Mouse (Mus musculus): ENCODE data around the gene Igsf3.
A peak's percentile ranks its signal among the peaks of the same experiment; 100 is the strongest.

Igsf3 gene

DNA sequence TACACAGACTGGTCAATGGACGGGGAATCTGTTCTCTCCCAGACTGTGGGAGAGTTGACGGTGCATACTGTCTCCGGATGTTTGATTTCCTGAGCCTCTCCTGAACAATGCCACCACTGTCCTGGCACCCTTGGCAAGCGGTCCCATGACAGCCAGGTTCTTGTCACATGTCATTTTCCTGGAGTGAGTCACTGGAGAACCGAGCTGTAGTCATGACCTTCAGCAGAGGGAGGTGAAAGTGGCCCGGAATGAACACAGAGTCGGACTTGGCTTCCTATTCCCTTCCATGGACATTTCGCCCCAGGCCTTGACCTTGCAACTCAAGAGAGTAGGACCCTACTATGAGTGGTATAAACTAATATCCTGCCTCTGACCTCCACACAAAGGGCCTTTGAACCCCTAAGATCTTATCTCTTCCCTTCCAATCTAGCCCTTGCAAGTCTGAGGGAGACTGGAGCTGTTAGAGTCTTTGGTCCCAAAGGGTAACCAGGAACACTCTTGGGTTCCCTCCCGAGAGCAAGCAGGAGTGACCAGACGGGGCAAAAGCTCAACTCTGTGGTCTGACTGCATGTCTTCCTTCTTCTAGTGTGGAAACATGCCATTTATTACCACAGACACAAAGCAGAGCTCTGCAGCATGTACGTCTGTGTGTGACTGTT, 123.6 kb downstream of the Igsf3 start:
- DNase-seq (ENCODE audit: low read depth, low spot score), result no peak

DNA sequence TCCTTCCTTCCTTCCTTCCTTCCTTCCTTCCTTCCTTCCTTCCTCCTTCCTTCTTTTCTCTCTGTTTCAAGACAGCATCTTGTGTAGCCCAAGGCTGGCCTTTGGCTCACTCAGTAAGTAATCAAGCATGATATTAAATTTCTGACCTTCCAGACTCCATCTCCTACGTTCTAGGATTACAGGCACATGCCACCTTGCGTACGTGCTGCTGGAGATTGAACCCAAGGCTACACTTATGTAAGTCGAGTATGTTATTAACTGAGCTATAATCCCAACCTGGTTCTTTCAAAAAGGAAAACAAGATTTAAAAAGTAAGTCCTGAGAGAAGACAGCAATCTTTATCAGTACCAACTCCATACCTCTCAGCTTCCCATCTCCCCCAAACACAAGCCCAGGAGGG, 124.7 kb downstream of the Igsf3 start:
- DNase-seq (ENCODE audit: low read depth, low spot score), result no peak

DNA sequence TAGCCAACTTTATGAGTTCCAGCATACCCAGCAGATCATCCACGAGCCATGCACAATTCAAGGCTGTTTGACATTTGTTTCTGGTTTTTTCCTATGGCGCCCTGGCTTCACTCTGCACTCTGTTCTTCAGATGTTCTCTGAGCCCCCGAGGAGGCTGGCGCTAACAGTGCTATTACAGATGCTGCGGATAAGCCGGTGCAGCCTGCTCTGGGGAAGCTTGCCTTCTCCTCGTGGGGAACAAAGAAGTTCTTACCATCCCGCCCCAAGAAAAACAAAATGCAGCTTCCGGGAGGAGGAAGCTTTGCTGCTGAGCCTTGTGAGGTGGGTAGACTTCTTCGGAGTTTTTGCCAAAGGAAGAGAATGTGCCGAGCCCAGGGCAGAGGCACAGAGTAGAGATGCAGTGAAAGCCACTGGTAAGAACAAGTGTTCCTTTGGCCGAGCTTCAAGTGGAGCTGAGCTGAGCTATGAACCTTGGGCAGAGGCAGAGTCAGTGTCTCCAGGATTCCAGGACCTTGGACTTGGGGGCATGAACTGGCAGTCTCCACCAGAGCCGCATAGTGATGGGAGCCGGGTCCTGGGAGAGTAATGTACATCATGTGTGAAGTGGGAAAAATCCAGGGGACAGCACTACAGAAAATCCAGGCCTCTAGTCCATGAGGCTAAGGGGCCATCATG, 125.3 kb downstream of the Igsf3 start:
- no peak for DNase-seq (ENCODE audit: low read depth, low spot score)

DNA sequence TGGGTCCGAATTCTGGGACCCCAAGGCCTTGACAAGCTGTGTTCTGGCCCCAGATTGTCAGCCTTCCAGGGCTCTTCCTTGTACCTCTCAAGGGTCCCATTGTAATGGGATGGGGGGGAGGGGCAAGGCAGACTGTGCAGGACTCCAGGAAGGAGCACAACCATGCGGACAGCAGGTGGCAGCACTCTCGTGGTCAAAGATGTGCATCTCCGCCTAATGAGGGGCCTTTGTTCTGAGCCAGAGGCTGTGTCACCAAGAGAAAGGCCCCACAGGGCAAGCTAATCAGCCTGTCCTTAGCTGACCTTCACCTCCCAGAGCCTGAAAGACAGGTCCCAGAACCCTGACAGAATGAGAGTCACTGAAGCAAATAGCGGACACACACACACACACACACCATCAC, 129.3 kb downstream of the Igsf3 start:
- peak; percentile 62 for DNase-seq (ENCODE audit: low read depth, low spot score)

DNA sequence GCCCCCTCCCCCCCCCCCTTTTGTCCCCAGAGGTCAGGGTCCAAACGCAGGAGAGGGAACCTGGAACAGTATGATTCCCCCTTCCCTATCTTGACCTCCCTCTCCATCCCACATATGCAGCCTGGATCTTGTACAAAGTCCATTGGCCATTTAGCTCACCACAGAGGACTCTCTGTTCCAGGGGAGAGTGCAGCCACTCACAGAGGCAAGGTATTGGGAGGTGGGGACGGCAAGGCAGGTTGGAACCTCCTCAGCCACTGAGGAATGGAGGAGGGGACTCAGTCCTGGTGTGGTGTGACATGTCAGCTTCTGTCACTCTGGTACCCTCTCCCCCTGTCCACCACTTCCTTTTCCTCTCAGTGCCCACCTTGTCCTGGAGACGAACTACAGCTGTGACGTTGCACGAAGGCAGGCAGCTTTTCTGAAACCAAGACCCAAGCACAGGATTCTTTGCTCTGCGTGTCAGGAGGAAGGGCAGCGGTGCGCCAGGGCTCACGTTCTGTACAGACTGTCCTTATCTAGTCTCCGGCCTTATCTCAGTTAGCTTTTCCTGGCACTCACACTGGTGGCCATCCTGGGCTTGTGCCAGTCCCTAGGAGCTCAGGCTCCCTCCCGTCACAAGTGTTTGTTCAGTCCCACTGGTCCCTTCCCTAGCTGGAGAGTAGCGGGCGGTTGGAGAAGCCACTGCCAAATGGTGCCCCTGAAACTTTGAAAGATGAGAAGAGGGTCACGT, 130.3 kb downstream of the Igsf3 start:
- no peak for DNase-seq (ENCODE audit: low read depth, low spot score)

DNA sequence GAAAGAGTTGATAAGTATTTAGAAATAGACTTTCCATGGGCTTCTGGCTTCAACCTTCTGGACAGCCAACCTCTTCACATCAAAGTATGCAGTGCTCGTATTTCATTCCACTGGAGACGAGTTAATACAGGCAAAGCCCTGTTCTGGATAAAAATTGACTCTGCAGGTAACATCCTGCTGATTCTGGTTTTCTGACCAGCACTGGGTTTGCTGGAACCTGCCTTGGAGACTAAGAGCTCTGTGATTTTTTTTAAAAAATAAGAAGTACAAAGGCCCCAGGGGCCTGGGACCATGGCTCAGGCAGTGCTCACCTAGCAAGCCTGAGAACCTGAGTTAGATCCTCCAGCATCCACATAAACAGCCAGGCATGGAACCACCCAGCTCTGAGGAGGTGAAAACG, 130.9 kb downstream of the Igsf3 start:
- DNase-seq (ENCODE audit: low read depth, low spot score), result no peak

DNA sequence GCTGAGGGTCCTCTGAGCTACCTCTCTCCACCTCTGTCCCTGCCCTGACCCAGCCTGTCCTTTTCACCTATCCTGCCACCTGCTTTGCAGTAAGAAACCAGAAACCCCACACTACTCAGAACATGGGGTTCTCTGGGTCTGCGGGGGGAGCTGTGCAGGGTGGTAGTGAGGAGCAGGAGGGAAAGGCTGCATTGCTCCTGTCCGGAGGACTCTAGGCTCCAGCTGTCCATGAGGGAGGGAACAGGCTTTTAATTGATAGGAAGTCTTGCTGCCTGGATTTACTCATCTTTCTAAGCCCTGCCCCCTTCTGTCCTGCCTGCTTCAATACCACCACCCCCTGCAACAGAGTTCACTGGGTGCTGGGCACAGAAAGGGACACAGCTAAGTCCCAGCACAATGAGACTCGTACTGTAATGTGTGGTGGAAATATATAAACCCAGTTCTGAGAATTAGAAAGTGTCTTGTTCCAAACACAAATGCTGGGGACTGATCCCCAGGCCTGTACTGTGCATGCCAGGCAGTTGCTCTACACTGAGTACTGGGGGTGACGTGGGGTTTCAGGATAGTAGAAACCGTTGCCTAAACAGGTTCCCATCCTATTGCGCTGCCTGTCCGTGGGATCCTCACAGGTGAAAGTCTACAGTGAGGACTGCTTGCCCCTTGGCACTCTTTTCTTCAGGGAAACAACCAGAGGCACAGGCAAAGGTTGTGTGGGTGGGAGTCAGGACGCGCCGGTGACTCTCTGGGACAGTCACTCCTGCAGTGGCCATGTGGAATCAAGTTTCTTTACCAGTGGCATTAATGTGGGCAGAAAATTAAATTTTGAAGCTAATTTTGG, 133.0 kb downstream of the Igsf3 start:
- no peak for DNase-seq (ENCODE audit: low read depth, low spot score)

DNA sequence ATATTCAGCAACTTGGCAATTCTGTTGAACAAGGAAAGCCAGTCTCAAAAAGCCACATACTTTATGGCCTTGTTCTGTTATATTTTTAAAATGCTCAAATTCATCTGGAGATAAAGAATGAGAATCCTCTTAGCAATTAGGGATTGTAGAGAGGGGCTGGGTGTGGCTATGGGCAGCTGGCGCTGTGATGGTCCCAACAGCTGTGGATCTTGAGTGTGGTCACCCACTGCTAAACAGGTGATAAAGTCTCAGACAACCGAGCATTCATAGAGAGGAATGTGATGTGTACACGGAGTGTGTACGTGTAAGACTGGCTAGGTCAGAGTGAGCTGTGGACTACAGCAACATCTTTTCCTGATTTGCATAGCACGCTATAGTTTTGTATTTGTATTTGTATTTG, 133.7 kb downstream of the Igsf3 start:
- DNase-seq (ENCODE audit: low read depth, low spot score), result no peak
